Mouse (Mus musculus): ENCODE results near the gene Mapk1.
A peak's percentile ranks its signal among the peaks of the same experiment; 100 is the strongest.
"Not testable (repeated sequence)": the region's sequence is repeated elsewhere in the genome, so short reads cannot be mapped to it uniquely, and the experiment has no call there.

The Mapk1 gene

GRCm38 (mm10) chr16:16983131-16983533 lies at the start of gene Mapk1:
Gene Mapk1, plus strand, starts transcription at chr16:16983382.
- peak; percentile 96 for DNase-seq

GRCm38 (mm10) chr16:16939543-16939942 lies 43.6 kb upstream of the Mapk1 start:
- no peak for DNase-seq

- no peak for DNase-seq
Observed at GRCm38 (mm10) chr16:16941078-16941477, 42.1 kb upstream of the Mapk1 start.

GRCm38 (mm10) chr16:16958575-16958974 lies 24.6 kb upstream of the Mapk1 start:
- no peak for DNase-seq

GRCm38 (mm10) chr16:16959907-16960306 lies 23.3 kb upstream of the Mapk1 start:
- no peak for DNase-seq

- DNase-seq = no peak
Observed at GRCm38 (mm10) chr16:16965149-16965548, 18.0 kb upstream of the Mapk1 start.

GRCm38 (mm10) chr16:16966290-16966689 lies 16.9 kb upstream of the Mapk1 start:
- DNase-seq = no peak

- no peak for DNase-seq
Observed at GRCm38 (mm10) chr16:16978061-16978460, 5.1 kb upstream of the Mapk1 start.

- DNase-seq = no peak
Observed at GRCm38 (mm10) chr16:16978765-16979164, 4.4 kb upstream of the Mapk1 start.

- no peak for DNase-seq
Observed at GRCm38 (mm10) chr16:16982636-16983035, 546 bp upstream of the Mapk1 start.

- peak; percentile 44 for DNase-seq
Observed at GRCm38 (mm10) chr16:16983534-16984422, 596 bp downstream of the Mapk1 start.

GRCm38 (mm10) chr16:16984423-16984941 lies 1.3 kb downstream of the Mapk1 start:
- DNase-seq = no peak

GRCm38 (mm10) chr16:16987248-16987647 lies 4.1 kb downstream of the Mapk1 start:
- DNase-seq = no peak

GRCm38 (mm10) chr16:16988842-16989241 lies 5.7 kb downstream of the Mapk1 start:
- DNase-seq = no peak

- no peak for DNase-seq
Observed at GRCm38 (mm10) chr16:16990021-16990420, 6.8 kb downstream of the Mapk1 start.

- no peak for DNase-seq
Observed at GRCm38 (mm10) chr16:16994426-16995052, 11.4 kb downstream of the Mapk1 start.

- DNase-seq = not testable (repeated sequence)
Observed at GRCm38 (mm10) chr16:16996121-16996729, 13.0 kb downstream of the Mapk1 start.

- no peak for DNase-seq
Observed at GRCm38 (mm10) chr16:17001109-17001508, 17.9 kb downstream of the Mapk1 start.

- no peak for DNase-seq
Observed at GRCm38 (mm10) chr16:17007070-17007469, 23.9 kb downstream of the Mapk1 start.

- no peak for DNase-seq
Observed at GRCm38 (mm10) chr16:17010036-17010435, 26.9 kb downstream of the Mapk1 start.

- no peak for DNase-seq
Observed at GRCm38 (mm10) chr16:17012583-17012982, 29.4 kb downstream of the Mapk1 start.

GRCm38 (mm10) chr16:17015111-17015852 lies 32.1 kb downstream of the Mapk1 start:
- DNase-seq = no peak

GRCm38 (mm10) chr16:17015853-17016230 lies 32.7 kb downstream of the Mapk1 start:
- DNase-seq = no peak

Data from lung, postnatal 14 days (tissue).